Mouse (Mus musculus): ENCODE measurements around the gene Ggta1. TPM values are rescaled to one million over a fixed set of nuclear protein-coding genes. Genes with fewer than 3 reads are reported as not detected.

The Ggta1 gene
- total RNA-seq, 2 experiments from 2014 or later = 19.0 to 22.5 TPM

DNA sequence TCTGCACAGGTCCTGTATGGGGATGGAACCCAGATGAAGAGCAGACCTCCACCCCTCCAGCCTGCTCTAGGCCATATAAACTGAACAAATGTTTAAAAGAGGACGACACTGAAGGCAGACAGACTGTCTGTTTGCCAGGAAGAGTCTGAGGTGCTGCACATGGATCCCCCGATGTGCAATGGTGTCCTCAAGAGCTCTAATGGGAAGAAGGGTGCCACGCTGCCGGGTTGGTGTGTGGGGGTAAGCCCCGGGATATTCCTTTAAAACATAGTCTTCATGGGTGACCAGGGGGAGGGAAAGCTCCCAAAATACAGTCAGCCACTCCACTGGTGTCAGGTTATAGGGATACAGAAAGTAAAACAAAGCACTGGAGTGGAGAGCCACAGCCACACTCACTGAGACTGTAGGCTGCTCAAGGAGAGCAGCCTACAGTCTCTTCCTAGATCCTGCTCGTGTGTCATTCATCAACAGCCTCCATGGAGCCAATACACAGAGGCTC lies 18.2 kb downstream of the Ggta1 start:
- no peak for DNase-seq
- intact Hi-C loops (cut with DNase I) = loop anchor here (5.0 to 10.0 kb wide), 2 partner anchors 67 to 180 kb away; no protein-coding TSS in a partner anchor

DNA sequence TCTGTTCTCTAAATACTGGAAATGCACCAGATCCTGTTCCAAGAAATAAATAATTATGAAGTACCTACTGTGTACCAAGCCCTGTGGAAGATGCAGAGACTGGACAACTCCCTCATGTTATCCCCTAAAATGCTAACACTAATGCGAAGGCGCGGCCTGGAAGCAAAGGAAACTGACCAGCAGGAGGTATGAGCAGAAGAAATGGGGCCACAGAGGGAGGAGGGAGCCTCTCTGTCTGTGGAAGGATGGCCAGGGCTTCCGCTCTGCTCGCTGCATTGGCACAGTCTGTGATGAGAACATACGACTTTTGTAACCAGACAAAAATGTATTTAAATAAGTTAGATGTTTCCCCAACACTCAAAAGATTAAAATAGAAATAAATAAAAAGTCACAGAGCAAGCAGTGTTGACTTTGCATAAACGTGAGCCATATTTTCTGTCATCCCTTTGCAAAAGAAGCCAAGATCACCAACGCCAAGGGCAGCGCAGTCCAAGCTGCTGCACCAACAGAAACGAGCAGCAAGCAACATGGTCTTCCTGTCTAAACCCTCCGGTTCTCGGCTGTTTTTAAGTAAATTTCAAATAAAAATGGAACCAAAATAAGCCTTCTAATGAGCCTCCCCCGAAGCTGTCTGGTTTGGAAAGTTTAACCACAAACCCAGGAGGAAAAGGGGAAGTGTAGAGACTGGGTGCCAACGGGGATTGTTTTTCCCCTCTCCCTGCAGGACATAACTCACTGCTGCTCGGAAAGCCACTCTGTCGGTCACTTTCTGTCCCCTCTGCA lies 18.9 kb downstream of the Ggta1 start:
- intact Hi-C loops (cut with DNase I) = loop anchor here (10.0 kb wide), 1 partner anchor 181 kb away; no protein-coding TSS in a partner anchor
- DNase-seq = peak in 1 of 2 experiments; percentile 55

DNA sequence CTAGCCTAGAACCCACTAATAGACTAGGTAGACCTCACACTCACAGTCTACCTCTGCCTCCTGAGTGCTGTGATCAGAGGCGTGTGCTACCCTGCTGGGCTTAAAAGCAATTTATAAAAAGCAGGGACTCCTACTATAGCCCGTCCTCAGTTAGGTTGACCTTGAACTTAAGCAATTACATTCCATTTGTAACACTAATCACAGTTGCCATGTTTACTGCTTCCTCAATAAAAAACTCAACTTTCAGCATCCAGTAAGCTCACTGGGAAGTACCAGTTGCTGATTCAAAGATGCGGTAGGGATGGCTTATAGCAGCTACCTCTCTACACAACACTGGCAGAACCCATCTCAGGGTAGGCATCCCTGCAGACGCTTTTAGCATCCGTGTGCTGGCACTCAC lies 19.7 kb downstream of the Ggta1 start:
- intact Hi-C loops (cut with DNase I) = loop anchor here (10.0 kb wide), 1 partner anchor 181 kb away; no protein-coding TSS in a partner anchor
- no peak for DNase-seq

DNA sequence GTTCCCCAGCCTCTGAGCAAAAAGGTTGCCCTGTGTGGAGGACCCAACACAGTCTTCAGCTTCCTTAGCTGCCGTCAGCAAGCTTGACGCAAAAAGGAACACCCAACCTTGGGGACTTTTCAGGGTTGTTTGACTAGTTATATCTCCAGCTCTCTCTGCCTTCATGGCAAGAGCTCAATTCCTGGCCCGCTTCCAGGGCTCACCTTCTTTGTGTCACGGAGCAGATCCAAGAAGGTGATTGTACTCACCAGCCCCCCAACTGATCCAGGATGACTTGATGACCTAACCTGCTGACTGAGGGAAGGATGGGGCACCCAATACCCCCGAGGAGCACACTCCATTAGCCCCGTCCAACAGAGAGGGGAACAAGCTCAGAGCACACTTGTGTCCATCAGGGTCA lies 21.0 kb downstream of the Ggta1 start:
- intact Hi-C loops (cut with DNase I) = loop anchor here (10.0 kb wide), 1 partner anchor 183 kb away; no protein-coding TSS in a partner anchor
- no peak for DNase-seq

DNA sequence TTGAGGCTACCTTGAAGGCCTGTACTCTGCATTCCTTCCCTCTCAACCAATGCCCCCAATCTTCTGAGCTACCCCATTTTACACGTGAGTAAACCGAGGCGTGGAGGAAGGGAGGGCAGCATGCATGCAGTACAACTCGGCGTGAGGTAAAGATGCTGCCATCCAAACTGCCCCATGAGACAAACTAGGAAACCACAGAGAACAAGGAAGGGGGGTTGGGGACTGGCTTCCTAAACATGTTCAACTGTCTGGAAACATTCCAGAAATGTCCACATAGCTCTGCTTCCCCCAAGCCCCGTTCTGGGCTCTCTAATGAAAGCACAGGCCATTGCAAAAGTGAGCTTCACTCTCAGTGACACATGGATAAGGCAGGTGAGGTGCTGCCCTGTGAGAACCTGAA lies 21.6 kb downstream of the Ggta1 start:
- intact Hi-C loops (cut with DNase I) = loop anchor here (10.0 kb wide), 1 partner anchor 183 kb away; no protein-coding TSS in a partner anchor
- DNase-seq = no peak

DNA sequence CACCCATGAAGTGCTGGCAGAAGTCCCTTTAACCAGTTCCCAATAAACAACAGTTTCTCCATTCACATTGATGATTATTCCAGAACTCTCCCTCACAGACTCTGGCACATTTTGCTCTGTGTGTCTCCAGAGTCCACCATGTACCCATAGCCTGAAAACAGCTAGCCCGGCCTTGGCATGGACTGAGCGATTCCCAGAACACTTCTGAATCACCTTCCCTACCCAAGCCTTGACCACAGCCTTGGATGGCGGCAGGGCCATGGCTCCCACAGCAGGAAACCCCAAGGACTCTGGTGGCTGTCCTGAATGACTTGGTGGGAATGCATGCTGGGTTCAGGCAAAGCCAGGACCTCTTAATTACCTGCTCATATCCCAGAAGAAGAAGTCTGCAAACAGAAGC lies 22.6 kb downstream of the Ggta1 start:
- DNase-seq = no peak
- intact Hi-C loops (cut with DNase I) = loop anchor here (10.0 kb wide), 1 partner anchor 184 kb away; no protein-coding TSS in a partner anchor

DNA sequence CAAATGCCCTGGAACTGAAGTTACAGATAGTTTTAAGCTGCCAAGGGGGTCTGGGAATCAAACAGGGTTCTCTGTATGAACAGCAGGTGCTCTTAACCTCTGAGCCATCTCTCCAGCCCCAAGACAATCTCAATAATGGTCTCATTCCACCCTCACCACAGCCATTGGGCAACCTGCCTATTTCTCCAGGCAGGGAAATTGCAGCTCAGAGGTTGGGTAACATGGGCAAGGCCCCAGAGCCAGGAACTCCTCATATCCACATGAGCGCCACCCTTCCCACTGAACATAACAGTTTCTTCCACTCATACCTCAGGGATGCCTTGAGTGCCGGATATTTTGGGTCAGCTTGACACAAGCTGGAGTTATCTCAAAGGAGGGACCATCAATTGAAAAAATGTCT lies 25.2 kb downstream of the Ggta1 start:
- no peak for DNase-seq
- intact Hi-C loops (cut with DNase I) = no loop called here

DNA sequence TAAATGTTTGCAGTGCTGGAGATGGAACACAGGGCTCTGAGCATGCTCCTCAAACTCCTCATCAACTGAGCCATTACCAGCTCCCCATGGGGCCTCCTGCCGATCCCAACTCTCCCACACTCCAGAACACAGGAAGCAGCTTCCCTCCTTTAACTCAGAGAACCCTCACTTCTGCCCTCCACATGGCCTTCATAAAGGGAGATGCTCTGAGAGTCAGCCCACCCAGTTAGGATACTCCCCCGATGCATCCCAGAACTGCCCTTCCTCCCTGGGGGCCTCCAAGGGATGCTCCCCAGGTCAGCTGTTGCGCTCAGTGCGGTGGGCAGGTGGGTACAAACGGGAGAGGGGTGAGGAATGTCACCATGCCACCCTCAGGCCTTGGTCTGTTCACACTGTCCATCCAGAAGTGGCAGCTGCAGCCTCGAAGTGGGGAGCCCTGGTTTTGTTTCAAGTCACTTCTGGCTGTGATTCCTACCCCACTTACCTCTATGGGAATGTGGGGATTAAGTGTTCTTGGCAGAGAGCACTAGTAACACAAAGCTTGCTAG lies 28.4 kb downstream of the Ggta1 start:
- intact Hi-C loops (cut with DNase I) = no loop called here
- DNase-seq = no peak

DNA sequence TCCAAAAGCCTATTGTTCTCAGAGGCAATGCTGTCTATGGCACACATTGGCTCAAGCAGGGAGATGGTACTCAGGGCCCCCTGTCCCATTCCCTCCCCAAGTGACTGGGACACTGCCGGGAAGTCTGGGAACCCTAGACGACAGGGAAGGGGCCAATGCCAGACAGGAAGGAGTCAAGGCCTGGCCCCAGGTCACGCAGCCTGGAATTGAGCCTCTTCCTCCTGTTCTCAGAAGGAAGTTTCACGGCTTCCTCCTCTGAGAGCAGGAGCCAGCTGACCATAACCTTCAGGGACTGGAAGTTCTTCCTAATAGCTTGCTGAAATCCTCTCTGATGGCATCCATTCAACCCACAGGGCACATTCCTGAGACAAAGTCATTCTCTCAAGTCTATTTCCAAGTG lies 29.6 kb downstream of the Ggta1 start:
- intact Hi-C loops (cut with DNase I) = loop anchor here (2.0 kb wide), 3 partner anchors 13 to 75 kb away; no protein-coding TSS in a partner anchor
- peak; percentile 55 to 58 for DNase-seq

DNA sequence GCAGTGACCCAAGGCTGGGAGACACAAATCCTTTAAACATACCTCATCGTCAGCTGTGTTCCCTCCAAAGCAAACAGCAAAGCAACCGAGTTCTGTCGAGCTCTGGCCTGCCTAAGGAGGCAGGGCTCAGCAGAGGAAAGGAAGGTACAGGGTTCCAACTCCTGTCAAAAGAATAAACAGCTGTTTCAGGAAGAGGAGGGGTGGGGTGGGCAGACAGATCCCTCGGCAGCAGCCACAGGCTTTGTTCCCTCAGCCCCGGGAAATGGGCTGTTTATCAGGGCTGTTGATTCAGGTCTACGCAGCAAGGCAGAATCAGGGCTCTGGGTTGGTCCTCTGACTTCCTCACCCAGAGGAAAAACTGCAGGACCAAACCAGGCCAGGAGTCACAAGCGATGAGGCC lies 30.6 kb downstream of the Ggta1 start:
- DNase-seq = peak; percentile 50 to 53
- intact Hi-C loops (cut with DNase I) = loop anchor here (2.0 kb wide), 3 partner anchors 14 to 76 kb away; no protein-coding TSS in a partner anchor

DNA sequence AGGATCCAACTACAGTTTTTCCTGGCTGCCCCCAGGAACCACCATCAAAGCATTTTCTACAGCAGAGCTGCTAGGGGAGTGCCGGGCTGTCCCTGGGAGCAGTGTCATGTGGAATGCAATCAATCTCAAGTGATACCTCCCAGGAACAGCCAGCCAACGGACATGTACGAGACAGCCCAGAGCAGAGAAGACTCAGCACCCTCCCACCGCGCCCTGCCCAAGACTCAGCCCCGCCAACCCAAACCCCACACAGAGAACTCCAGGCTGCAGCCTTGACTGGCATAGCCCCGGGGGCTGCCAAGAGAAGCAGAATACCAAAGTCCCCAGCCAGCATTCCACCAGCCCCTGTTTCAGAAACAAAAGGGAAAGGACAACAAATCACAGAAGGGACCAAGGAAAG lies 31.0 kb downstream of the Ggta1 start:
- DNase-seq = peak; percentile 31 to 39
- intact Hi-C loops (cut with DNase I) = loop anchor here (2.0 kb wide), 3 partner anchors 15 to 77 kb away; no protein-coding TSS in a partner anchor

DNA sequence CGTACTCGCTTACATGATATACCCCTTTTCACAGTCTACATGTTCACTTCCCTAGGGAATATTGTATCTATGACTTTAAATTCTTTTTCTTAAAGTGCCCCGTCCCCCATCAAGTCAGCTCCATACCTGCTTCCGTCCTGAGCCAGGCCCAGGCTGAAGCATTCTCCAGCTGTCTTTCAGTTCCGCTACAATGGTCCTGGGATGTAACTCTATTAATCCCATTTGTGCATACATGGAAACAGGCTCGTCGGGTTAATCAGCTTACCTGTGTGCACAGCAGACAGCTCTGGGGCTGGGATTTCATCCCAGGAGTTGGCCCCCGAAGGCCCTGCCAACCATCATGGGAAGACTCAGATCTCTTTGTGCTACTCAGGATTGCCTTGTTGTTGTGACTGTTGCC lies 32.2 kb downstream of the Ggta1 start:
- DNase-seq = no peak
- intact Hi-C loops (cut with DNase I) = no loop called here

DNA sequence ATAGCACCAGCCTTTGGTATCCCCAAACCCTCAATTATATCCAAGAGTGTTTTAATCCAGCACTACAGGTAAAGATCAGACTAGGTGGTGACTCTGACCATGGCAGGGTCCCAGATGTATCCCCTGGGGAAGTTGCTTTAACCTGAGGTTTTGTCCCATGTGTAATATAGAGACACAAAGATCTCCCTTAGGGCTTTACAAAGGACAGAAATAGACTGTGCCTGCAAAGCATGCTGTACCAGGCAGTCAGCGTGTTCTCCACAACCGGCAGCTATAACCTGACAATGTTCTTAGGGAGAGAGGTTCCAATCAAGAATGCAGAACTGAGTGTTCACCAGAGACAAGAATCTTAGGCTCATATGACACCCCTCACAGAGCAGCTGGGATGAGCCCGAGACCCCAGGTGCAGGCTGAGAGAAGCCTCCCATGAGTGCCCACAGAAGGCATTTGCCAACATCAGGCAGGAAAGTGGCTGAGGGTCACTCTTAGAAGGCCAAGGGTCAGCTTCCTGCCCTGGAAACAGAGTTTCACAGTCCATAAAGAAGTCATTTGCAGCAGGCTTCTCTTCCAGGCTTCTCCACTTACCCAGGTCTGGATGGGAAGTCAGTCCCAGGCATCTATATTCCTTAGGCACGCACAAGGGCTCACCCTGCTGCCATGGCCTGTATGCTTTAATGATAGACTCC lies 34.3 kb downstream of the Ggta1 start:
- DNase-seq = no peak
- intact Hi-C loops (cut with DNase I) = no loop called here

DNA sequence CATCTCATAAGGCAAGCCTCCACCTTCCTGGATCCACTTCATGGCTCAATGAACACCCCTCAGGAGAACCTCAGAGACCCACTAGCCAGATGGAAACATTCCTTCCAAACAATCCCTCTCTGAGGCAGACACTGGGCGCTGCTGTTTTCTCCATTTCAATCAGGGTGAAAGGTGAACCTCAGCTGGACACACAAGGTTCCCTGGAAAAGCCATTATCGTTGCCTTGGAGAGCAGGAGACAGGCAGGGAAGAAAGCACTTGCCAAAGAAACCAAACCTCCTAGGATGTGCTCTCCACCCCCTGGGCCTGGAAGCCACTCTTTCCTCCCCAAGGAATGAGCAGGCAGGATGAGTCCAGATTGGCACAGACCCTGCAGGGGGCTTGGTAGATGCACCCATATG lies 35.5 kb downstream of the Ggta1 start:
- peak; percentile 51 to 55 for DNase-seq
- intact Hi-C loops (cut with DNase I) = loop anchor here (2.0 kb wide), 1 partner anchor 83 kb away; no protein-coding TSS in a partner anchor

DNA sequence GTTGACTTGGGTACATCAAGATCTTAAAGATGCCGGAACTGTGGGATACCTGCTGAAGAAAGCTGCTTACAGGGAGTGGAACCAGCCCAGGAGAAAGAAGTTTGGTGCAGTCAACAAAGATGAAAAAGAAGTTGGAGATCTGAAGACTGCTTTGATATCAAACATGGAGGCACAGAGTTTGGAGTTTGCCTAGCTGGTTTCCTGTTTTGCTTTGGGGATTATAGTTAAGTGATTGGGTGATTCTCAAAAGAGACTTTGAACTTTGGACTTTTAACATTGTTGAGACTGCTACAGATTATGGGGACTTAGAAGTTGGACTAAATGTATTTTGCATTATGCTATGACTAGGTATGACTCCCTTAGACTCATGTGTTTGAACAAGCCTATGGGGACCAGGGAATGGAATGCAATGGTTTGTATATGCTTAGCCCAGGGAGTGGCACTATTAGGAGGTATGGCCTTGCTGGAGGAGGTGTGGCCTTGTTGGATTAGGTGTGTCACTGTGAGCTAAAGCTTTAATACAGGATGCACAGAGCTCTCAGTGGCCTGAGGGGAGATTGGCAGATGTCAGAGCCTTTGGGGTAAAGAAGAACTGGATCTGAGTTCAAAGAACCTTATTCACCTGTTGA lies 39.2 kb downstream of the Ggta1 start:
- intact Hi-C loops (cut with DNase I) = no loop called here

DNA sequence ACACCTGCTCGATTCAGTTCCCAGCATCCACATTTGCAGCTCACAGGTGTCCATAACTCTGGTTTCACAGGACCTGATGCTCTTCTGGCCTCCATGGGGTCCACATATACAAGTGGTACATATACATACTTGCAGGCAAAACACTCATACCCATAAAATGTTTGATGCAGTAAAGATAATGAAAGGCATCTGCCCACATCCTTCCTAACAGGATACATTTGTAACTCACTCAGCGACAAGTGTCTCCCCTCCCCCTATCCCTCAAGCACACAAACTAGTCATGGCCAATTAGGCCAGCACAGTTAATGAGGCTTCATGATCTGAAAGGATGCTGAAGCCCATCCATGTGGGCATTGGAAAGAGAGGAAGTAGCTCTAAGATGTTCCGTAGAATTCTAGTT lies 40.6 kb downstream of the Ggta1 start:
- no peak for DNase-seq
- intact Hi-C loops (cut with DNase I) = no loop called here

More for the DNA sequence above, 39.2 kb downstream of the Ggta1 start:
- DNase-seq = no peak

DNA sequence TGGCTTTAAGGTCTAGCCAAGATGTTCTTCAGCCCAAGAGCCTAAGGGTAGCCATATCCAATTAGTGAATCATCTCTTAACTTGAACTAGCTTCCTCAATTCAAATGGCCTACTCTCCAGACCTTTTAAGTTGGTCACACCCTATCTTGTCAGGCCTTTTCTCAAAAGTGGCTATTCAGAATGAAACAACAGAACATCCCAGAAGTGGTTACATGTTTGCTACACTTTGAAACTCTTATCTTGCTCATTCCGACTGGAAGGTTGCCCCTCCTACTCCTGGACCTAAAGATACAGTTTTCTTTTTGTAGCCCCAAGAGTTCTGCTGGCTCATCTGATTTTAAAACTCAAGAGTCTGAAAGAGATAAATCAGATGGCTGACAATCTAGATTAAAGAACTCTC lies 42.4 kb downstream of the Ggta1 start:
- intact Hi-C loops (cut with DNase I) = no loop called here
- no peak for DNase-seq

DNA sequence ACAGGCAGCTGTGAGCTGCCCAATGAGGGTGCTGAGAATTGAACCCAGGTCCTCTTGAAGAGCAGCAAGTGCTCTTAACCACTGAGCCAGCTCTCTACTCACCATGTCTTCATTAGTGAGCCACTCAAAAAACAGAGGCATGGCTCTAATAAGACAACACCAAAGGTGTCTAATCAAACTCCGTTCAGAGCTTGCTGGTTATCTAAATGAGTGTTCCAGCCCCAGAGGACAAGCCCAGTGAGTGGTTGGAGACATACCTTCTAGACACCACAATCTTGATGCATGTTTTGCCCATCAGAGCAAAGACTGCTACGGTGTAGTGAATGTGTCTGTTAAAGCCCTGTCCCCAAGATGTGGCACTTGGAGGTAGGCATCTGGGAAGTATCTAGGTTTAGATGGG lies 43.4 kb downstream of the Ggta1 start:
- intact Hi-C loops (cut with DNase I) = no loop called here

DNA sequence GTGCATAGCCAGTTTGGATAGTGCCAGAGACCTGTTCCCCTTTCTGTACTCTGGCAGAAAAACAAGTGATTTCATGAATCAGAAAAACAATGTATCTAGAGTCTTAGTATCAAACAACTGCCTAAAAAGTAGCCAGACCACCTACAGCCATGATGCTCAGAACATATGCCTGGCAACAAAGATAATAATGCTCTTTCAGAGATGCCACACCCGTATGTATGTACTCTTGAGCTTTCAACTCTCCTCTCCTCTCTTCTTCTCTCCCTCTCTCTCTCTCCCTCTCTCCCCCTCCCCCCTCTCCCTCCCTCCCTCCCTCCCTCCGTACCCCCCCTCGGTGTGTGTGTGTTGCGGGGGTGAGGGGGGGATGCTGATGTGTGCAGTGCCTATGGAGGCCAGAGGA lies 43.8 kb downstream of the Ggta1 start:
- intact Hi-C loops (cut with DNase I) = no loop called here

More for the DNA sequence above, 43.4 kb downstream of the Ggta1 start:
- DNase-seq = no peak

DNA sequence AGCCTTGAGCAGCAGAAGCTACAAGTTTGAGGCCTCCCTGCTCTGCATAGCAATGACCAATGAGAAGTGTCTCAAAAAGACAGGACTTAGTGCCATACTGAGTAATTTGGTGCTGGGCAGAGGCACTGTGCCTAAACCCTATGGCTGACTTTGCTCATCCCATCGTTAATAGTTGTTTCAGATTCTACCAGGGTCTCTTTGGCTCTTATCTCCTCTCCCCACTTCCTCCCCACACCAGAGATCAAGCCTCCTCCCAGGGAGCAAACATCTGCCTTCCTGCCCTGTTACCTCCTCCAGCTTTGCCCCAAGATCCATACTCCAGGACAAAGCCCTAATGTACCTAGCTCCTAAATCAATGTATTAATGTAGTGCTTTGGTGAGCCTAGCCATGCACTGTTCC lies 45.8 kb downstream of the Ggta1 start:
- DNase-seq = no peak
- intact Hi-C loops (cut with DNase I) = no loop called here

More for the DNA sequence above, 43.8 kb downstream of the Ggta1 start:
- no peak for DNase-seq

Data from heart, postnatal 36 days (tissue).